Mouse (Mus musculus) liver (tissue): ENCODE results near the gene Bex3.
"Not testable (repeated sequence)": the region's sequence is repeated elsewhere in the genome, so short reads cannot be mapped to it uniquely, and the experiment has no call there.

Experiments used
- DNase-seq: peaks from one replicate; pipeline ENCODE4 v3.0.0-alpha.2; 2020; ENCODE audit warnings: mixed read lengths

Gene Bex3

DNA sequence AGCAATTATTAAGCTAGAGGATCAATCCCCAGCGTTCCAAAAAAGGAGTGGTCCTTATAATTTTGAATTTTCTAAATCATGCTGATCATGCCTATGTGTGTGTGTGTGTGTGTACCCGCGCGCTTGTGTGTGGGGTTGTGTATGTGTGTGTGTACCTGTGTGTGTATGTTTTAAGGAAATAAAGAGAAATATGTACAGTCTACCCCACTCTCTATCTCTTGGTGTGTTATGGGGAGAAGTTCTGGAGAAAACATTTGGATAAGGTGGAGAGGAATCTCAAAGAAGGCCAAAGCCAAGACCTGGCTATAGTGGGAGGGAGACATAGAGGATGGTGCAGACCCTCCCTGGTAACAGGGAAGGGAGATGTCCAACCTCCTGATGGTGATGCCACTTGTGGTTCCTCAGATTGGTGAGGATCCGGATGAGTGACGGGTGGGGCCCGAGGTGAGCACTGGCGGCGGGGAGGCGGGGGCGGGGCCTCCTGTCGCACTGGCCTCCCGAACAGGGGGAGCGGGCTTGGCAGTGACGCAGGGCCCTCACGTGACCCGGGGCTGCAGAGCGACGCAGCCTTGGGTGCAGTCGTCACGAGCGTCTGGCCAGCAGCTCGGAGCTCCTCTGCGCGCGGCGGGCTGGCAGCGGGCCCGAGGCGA is at the start of gene Bex3:
TSS of gene Bex3 (plus strand) at position 511 of the 650 bp plus-strand sequence.
- DNase-seq = peak; percentile 41

DNA sequence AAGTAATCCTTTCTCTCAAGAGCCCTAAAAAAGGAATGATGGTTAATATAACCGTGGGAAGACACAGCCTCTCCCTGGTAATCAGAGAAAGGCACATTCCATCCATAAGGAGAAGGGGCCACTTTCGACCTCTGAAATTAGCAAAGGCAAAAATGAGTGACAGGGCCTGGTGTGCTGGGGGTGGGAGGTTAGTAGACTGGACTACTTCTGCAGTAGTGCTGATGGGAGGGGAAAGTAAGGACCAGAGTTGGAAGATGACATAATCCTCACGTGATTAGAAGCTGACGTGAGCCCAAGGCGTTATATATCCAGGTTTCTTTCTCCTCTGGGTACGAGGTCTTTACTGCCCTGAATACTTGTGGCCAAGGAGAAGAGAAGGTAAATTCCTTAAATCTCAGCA is 46.3 kb upstream of the Bex3 start:
- DNase-seq = no peak

DNA sequence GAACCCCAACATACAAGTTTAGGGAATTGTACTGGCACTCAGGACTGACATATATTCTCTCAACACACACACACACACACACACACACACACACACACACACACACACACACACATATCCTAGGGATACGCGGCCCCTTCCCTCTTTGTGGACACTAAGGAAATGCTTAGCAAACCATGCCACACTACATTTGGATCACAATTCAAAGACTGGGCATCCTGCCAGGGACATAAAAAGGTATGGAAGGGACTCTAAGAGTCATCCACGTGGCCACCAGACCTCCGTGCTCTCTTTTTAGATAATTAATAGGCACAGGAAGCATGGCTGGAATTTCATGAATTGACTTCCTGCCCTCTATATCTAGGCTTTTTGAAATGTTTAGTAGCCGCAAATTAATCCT is 42.3 kb upstream of the Bex3 start:
- no peak for DNase-seq

DNA sequence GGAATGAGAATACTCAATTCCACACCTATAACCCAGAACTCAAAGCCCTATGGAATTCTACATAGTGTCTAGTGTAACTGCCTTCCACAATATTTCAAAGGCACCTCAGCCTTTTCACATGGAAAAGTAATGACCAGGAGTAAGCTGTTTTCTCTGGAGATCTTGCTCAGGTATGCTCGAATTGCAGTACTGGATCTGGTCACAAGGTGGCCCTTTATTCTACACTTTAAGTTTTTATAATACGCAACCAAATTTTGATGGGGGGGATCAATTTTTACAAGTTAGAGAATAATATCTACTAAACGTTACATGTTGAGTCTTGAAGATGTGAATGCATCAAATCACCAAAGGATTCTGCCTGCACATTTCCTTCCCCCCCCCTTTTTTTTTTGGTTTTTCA is 31.9 kb upstream of the Bex3 start:
- peak; percentile 30 for DNase-seq

DNA sequence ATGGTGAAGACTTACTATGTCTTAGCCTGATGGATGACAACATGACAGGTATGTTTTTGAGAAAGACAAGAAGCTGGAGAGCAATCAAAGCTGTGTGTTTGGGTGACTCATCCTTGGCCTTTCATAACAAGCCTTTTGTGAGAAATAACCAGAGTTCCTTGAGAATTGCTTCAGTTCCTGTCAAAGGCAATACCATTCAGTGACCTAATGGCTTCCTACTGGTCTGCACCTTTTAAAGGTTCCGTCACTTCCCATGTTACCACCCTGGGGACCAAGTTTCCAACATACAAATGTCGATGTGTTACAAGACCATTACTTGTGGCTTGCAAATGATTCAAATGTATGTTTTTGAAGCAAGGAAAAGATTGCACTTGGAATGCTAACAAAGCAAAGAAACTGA is 26.9 kb upstream of the Bex3 start:
- no peak for DNase-seq

DNA sequence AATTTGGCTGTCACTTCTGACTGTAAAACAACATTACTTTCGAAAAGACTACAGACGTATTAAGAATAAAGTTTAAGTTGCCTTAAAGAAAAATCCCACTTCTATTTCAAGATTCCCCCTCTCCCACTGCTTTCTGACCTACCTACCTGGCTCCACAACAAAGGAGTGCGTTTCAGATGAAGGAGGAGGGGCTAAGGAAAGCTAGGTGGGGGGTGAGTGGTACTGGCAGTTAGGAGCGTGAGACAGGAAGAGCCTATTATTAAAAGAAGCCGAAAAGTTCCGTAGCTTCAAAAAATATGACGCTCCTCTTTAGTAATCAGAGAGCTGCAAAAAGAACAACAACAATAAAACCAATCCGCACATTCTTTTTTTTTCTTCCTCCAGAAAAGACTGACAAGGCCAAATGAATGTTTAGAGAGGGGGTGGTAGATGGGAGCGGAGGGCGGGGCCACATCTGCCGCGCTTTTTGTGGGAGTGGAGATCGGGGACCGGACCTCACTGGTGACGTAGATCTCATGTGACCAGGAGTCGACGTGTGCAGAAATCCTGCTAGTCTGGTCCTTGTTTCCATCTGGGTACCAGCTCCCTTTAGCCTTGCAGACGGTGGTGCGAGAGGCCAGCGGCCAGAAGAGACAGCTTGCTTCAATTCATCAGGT is 25.4 kb upstream of the Bex3 start, which contains the start of gene Tceal9:
TSS of gene Tceal9 (plus strand) at position 506 of the 656 bp plus-strand sequence.
- peak; percentile 86 for DNase-seq

DNA sequence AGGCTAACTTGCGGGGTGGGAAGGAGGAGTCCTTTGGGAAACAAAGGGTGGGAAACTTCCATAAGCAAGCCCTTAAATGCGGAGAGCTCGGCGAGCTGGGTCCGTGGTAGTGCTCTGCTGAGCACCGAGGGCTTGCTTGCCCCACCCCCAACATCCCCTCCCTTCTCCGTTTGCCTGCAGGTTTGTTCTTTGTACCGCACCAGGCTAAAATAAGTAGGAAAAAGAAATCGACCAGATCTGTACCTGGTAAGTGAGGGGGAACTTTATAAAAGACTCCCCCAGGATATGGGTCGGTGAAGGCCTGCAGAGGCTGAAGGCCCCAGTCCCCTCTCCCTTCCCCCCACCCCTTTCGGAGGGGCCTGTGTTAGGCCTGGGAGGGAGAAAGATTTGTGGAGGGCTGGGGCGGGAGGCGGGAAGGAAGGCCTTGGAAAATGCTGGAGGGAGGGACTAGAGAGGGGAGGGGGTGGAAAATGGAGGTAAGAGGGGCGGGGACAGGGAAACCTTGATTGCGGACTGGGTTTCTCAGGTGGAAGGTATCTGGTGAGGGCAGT is 24.5 kb upstream of the Bex3 start:
- DNase-seq = peak; percentile 37

DNA sequence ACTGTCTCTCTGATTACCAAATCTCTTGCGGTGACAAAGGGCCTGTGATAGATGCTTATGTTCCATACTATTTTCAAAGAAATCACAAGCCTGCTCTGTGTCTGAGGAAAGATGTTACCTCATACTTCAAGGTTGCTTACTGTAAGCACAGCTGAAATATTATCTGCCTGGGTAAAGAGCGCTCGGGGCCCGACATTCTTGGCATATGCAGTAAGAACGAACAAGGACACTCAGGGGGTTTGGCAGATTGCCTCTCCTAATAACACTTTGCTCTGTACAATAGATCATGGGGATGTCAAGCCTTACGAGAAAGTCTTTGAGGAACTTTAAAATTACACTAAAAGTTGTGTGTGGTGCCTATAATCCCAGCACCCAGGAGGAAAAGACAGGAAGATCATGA is 21.2 kb upstream of the Bex3 start:
- DNase-seq = no peak

DNA sequence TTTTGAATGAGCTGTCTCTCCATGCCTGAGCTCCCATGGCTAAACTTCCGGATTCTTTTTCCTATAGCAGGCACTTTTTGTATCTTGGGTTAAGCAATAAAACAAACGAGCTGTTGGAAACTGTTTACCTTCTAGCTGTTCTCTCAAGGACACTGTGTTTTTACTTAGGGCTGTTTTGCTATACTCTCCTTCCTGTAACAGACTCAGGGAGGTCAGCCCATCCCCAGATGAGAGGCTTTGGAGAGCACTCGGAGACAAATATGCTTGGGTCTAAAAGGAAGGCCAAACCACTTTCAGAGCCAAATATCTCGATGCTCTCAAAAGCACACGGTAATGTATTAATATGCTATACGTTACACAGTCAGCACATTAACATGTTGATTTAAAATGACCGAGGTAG is 20.4 kb upstream of the Bex3 start:
- DNase-seq = no peak

DNA sequence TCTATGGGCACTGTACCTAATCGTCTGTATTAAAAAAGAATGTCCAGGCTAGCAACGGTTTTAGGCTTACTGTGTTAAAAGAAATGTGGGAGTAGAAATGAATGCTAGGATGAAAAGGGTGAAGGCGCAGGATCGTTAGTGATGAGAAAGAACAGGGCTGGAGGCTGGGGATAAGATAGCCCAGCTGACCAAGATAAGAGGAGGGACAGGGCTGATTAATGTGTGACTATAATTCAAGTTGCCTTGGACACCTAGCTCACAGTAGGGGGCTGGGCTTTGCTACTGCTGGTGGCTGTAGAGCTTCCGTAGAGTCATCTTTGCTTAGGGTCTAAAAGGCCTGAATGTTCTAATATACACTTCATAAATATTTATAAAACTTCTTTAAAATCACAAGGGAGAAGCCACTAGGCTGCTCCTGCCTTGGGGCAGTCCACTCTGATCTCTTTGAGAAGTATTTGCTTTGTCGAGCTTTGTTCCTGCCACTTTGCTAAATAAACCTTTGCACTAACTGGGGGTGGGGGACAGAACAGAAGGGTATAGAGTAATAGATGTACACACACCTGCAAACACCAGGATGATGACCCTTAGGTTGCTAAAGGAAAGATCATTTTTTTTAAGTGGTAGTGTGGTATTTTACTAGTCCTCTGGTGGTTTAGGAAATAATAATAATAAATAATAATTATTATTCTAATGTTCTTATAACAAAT is 17.9 kb upstream of the Bex3 start:
- DNase-seq = peak; percentile 16

DNA sequence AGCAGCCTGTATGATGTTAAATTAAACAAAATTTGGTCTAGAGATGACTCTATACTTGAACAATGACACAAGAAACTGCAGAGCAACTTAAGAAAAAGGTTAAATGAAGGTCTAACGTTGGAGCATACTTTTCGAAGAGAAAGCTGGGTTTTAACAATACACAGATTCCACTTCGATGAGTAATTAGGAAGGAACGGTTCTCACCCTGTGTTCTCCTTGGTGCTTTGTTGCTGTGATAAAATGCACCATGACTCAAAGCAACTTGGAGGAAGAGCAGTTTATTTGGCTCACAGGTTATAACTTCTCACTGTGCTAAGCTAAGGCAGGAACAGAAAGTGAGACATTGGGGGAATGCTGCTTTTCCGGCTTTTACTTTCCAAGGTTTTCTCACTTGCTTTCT is 2.3 kb upstream of the Bex3 start:
- no peak for DNase-seq

DNA sequence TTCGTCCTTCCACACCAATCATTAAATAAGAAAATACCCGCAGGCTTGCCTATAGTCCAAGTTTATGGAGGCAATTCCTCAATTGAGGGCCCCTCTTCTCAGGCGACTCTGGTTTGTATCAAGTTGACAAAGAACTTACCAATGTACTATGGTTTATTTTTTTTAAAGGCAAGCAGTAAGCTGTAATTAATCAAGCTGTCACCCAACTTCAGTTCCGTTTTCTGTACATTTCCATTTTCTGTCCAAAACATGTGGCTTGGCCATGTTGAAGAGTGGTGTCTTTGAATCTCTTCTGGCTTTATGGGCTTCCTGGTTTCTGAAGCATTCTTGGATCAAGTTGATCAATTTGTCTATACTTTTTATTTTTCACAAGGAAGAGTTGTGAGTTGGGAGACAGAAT is 1.9 kb upstream of the Bex3 start:
- DNase-seq = no peak

DNA sequence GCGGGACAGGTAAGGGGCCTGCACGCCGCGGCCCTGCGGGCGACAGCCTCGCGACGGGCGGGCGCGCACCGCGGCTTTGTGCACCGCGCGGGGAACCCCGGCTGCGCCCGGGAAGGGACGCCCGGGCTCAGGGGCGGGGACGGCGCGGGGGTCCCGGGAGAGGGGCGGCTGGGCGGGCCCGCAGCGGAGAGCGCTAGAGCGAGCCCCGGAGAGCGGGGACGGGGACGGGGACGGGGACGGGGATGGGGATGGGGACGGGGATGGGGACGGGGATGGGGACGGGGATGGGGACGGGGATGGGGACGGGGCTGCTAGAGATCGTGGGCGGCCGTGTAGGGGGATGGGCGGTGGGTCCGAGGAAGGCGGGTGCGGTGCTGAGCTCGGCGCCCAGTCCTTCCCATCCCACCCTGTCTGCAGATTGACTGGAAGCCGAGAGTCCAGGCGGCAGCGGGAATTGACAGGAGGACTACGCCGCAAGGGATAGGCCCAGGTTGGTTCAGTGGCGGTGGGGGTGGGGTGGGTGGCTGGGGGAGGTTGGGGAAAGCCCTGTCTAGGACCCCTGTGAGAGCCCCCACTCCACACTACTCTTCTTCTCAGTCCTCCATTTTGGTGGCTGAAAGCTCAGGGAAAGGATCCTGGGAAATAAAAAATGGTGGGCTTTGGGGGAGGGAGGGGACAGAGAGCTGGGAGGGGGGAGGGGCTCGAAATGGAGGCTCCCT is 499 bp downstream of the Bex3 start:
- not testable (repeated sequence) for DNase-seq

DNA sequence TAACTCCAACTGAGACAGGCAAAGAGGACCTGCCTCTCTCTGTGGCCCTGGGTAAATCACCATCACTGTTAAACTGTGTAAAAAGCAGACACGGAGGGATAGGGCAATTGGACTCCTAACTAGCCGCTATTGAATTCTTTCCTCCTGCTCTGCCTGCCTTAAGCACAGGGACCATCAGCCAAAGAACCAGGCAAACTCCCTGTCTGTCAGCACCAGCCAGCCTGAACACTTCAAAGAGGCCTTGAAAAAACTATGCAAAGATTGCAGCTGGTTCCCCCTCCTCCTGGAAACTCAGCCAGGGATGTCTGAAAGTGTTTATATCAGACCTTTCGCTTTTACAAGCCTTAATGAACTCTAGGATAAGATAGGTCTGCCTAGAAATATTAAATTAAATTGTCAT is 4.5 kb downstream of the Bex3 start:
- DNase-seq = no peak

DNA sequence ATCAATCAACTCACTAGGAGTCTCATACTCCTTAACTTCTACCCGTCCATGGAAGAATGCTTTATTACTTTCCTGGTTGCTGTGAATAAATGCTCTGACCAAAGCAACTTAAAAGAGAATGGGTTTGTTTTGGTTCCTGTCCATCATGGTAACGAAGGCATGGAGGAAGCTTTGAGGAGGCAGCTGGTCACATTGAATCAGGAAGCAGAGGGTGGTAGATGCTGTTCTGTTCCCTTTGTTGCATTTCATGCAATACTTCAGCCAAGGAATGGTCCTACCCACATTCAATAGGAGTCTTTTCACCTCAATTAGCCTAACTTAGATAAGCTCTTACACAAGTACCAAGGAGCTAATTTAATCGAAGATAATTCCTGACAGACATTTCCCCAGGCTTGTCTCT is 5.3 kb downstream of the Bex3 start:
- no peak for DNase-seq

DNA sequence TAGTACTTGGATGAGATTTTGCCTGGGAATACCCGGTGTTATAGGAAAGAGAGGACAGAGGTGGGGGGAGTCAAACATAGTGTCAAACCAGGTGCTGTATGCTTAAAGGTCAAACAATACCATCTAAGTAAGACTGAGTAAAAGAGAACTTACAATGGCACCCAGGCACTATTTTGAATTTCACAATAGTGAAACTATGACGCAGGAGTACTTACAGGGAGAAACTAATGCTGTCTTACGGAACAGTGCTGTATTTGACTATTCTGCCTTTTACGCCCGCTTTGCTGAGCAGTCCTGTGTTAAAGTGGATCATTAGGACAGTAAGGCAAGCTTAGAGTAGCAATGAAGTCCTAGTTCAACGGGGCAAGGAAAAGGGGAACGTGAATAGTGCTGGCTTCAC is 7.5 kb downstream of the Bex3 start:
- no peak for DNase-seq

DNA sequence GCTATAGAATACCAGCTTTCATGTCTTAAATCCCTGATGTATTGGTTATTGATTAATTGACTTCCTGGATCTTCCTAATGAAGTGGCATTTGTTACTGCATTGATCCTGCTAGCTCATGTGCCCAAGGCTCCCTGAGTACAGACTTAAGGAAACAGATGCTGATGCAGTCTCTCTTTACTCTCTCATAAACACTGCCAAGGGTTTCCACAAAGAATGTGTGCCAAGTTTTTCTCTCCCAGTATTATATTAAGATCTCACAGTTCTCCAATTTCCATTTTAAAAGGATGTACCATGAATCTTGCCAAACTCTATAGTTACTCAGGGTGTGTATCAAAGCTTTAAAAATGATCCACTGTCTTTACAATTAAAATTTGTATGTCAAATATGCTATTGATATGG is 8.3 kb downstream of the Bex3 start:
- no peak for DNase-seq

DNA sequence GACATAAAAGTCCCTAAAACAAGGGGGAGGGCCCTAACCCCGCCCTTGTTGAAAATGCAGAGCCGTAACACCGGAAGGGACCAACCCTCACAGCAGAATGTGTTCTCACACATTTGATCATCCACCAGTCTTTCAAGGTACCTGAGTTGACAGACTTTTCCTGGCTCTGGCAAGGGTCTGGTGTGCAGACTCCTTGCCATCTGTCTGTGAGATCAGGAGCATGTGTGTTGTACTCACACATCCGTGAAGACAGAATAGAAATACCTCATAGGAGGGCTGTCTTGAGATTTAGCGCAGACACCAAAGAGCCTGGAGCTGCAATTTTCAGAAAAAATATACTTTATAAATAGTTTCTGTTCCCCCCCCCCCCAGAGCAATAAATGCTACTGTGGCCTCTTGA is 9.4 kb downstream of the Bex3 start:
- no peak for DNase-seq

DNA sequence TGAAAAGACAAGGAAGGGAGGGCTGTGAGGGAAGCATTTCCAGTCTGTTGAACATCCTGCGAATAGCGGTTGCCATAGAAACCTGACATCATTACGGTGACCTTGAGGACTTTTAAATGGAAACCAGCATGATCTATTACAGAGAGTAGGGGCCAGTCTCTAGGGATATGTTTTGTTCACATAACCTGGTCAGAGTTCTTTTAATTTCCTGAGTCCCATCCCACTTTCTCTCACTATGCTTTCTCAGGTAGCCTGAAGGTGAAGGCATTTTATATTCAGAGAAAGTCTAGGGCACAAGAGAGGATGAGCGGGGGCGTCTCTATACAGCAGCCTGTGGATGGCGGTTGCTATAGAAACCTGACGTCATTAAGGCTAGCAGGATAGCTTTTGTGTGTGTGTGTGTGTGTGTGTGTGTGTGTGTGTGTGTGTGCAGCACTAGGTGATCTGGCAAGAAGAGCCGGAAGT is 20.8 kb downstream of the Bex3 start:
- no peak for DNase-seq

DNA sequence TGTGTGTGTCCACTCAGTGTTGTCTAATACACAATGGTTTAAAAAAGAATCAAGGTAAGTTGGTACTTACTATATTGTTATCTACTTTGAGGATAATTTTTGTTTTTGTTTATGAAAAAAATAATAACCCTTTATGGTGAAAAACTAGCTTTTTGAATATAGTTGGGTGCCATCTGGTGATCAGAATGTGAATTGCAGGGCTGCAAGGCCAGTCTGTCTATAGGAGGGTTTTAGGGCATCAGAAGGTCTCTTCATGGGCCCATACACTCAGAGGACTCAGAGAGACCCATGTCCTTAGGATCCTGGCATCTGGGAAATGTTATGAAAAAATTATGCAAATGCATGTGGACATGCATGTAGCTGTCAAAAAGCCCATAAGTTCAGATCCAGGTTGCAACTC is 34.2 kb downstream of the Bex3 start:
- peak; percentile 24 for DNase-seq

DNA sequence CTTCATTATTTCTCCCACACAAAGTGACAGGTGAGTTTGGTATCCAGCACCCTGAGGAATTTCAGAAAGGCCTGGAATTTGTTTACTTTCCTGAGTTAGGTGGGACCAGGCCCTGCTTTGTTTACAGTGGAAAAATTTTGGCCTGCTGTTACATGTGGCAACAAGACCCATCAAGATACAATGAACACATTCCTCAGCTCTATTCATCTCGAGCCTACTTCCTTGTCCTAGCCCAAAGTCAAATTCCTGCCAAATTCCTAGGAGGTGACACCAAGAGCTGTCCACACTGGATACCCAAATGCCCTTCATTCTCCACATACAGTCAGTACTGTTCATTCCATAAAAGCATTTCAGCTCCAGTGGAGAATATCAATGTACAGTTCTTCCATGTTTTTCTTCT is 36.1 kb downstream of the Bex3 start:
- DNase-seq = no peak

DNA sequence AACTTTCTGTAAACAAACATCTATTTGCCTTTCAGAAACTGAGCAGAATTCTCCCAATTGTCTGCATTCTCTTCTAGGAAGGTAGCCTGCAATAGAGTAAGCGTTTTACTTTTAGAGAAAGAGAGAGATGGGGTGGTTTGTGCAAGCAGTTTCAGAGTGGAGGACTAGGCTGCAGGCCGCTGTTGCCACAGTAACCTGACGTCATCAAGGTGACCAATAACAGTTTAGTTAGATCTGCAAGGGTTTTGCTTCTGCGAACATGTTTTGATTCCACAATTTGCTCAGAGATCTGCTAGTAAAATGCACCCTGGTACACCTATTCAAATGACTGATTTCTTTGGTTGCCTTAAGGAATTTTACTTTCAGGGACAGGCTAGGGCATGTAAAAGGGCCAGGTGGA is 43.2 kb downstream of the Bex3 start:
- DNase-seq = no peak
